Mouse (Mus musculus): ENCODE data around the gene Itpr2. TPM values are rescaled to one million over a fixed set of nuclear protein-coding genes. Genes with fewer than 3 reads are reported as not detected.

The Itpr2 gene
- polyA plus RNA-seq, 1 experiment, result 10.5 TPM

GRCm38 (mm10) chr6:146488749-146489148 is 13.3 kb downstream of the Itpr2 start:
- no peak overlapping the region for H3K4me3 ChIP-seq (ENCODE audit: low read depth, low read length)
- WGBS, result 21% methylated on average over 3 of the region's 3 CpGs

GRCm38 (mm10) chr6:146487079-146487478 is 14.9 kb downstream of the Itpr2 start:
- peaks cover 5% of the 10 kb centered on the region; the same call in 1 of the 2 replicates for H3K4me1 ChIP-seq (ENCODE audit: control insufficient read depth, insufficient read depth, insufficient read length, low read length)
- H3K36me3 ChIP-seq (ENCODE audit: control insufficient read depth, insufficient read depth, low read length), result no peaks in the 10 kb centered on the region
- no peak overlapping the region for H3K27ac ChIP-seq (ENCODE audit: insufficient read depth, low read depth, low read length)
- TF ChIP-seq POLR2A (IDR thresholded peaks at IDR 0.05; ENCODE audit: low read depth, low read length) (no peak), CTCF (IDR thresholded peaks at IDR 0.05; ENCODE audit: extremely low read depth, insufficient read length, insufficient replicate concordance, low read depth, low read length) (no peak)
- no peaks in the 10 kb centered on the region for H3K27me3 ChIP-seq (ENCODE audit: control insufficient read depth, insufficient read depth, low read length)
- 91% methylated on average over 9 of the region's 9 CpGs for WGBS
- no peak overlapping the region for H3K4me3 ChIP-seq (ENCODE audit: low read depth, low read length)

More at GRCm38 (mm10) chr6:146488749-146489148, 13.3 kb downstream of the Itpr2 start:
- H3K36me3 ChIP-seq (ENCODE audit: control insufficient read depth, insufficient read depth, low read length), result no peaks in the 10 kb centered on the region
- TF ChIP-seq CTCF (IDR thresholded peaks at IDR 0.05; ENCODE audit: extremely low read depth, insufficient read length, insufficient replicate concordance, low read depth, low read length) (no peak), POLR2A (IDR thresholded peaks at IDR 0.05; ENCODE audit: low read depth, low read length) (no peak)
- peaks cover 7% of the 10 kb centered on the region; the same call in 1 of the 2 replicates for H3K4me1 ChIP-seq (ENCODE audit: control insufficient read depth, insufficient read depth, insufficient read length, low read length)
- H3K27ac ChIP-seq (ENCODE audit: insufficient read depth, low read depth, low read length), result no peak overlapping the region
- no peaks in the 10 kb centered on the region for H3K27me3 ChIP-seq (ENCODE audit: control insufficient read depth, insufficient read depth, low read length)

GRCm38 (mm10) chr6:146486073-146486472 is 15.9 kb downstream of the Itpr2 start:
- H3K36me3 ChIP-seq (ENCODE audit: control insufficient read depth, insufficient read depth, low read length), result no peaks in the 10 kb centered on the region
- no peak overlapping the region for H3K4me3 ChIP-seq (ENCODE audit: low read depth, low read length)
- H3K27ac ChIP-seq (ENCODE audit: insufficient read depth, low read depth, low read length), result no peak overlapping the region
- no peaks in the 10 kb centered on the region for H3K27me3 ChIP-seq (ENCODE audit: control insufficient read depth, insufficient read depth, low read length)
- H3K4me1 ChIP-seq (ENCODE audit: control insufficient read depth, insufficient read depth, insufficient read length, low read length), result peaks cover 7% of the 10 kb centered on the region; the same call in 1 of the 2 replicates
- TF ChIP-seq POLR2A (IDR thresholded peaks at IDR 0.05; ENCODE audit: low read depth, low read length), result no peak
- TF ChIP-seq CTCF (IDR thresholded peaks at IDR 0.05; ENCODE audit: extremely low read depth, insufficient read length, insufficient replicate concordance, low read depth, low read length), result no peak
- WGBS, result 58% methylated on average over 4 of the region's 4 CpGs

GRCm38 (mm10) chr6:146481441-146481840 is 20.6 kb downstream of the Itpr2 start:
- 46% methylated on average over 6 of the region's 6 CpGs for WGBS
- no peak overlapping the region for H3K27ac ChIP-seq (ENCODE audit: insufficient read depth, low read depth, low read length)
- no peak for TF ChIP-seq POLR2A (IDR thresholded peaks at IDR 0.05; ENCODE audit: low read depth, low read length)
- TF ChIP-seq CTCF (IDR thresholded peaks at IDR 0.05; ENCODE audit: extremely low read depth, insufficient read length, insufficient replicate concordance, low read depth, low read length), result no peak
- H3K4me1 ChIP-seq (ENCODE audit: control insufficient read depth, insufficient read depth, insufficient read length, low read length), result peaks cover 2% of the 10 kb centered on the region; the same call in 1 of the 2 replicates
- H3K27me3 ChIP-seq (ENCODE audit: control insufficient read depth, insufficient read depth, low read length), result no peaks in the 10 kb centered on the region
- H3K4me3 ChIP-seq (ENCODE audit: low read depth, low read length), result no peak overlapping the region
- H3K36me3 ChIP-seq (ENCODE audit: control insufficient read depth, insufficient read depth, low read length), result no peaks in the 10 kb centered on the region

GRCm38 (mm10) chr6:146480925-146481324 is 21.1 kb downstream of the Itpr2 start:
- WGBS, result 76% methylated on average over 3 of the region's 3 CpGs
- Histone ChIP-seq H3K4me3 (ENCODE audit: low read depth, low read length) (no peak overlapping the region), H3K27ac (ENCODE audit: insufficient read depth, low read depth, low read length) (no peak overlapping the region), H3K4me1 (ENCODE audit: control insufficient read depth, insufficient read depth, insufficient read length, low read length) (peaks cover 2% of the 10 kb centered on the region; the same call in 1 of the 2 replicates), H3K36me3 (ENCODE audit: control insufficient read depth, insufficient read depth, low read length) (no peaks in the 10 kb centered on the region), H3K27me3 (ENCODE audit: control insufficient read depth, insufficient read depth, low read length) (no peaks in the 10 kb centered on the region)
- TF ChIP-seq POLR2A (IDR thresholded peaks at IDR 0.05; ENCODE audit: low read depth, low read length) (no peak), CTCF (IDR thresholded peaks at IDR 0.05; ENCODE audit: extremely low read depth, insufficient read length, insufficient replicate concordance, low read depth, low read length) (no peak)

GRCm38 (mm10) chr6:146478888-146479683 is 22.9 kb downstream of the Itpr2 start:
- no peaks in the 10 kb centered on the region for H3K27me3 ChIP-seq (ENCODE audit: control insufficient read depth, insufficient read depth, low read length)
- no peak for TF ChIP-seq CTCF (IDR thresholded peaks at IDR 0.05; ENCODE audit: extremely low read depth, insufficient read length, insufficient replicate concordance, low read depth, low read length)
- TF ChIP-seq POLR2A (IDR thresholded peaks at IDR 0.05; ENCODE audit: low read depth, low read length), result no peak
- peaks cover 2% of the 10 kb centered on the region; the same call in 1 of the 2 replicates for H3K4me1 ChIP-seq (ENCODE audit: control insufficient read depth, insufficient read depth, insufficient read length, low read length)
- H3K4me3 ChIP-seq (ENCODE audit: low read depth, low read length), result no peak overlapping the region
- H3K27ac ChIP-seq (ENCODE audit: insufficient read depth, low read depth, low read length), result no peak overlapping the region
- 77% methylated on average over 5 of the region's 5 CpGs for whole genome bisulfite sequencing
- no peaks in the 10 kb centered on the region for H3K36me3 ChIP-seq (ENCODE audit: control insufficient read depth, insufficient read depth, low read length)

- H3K27ac ChIP-seq (ENCODE audit: insufficient read depth, low read depth, low read length), result no peak overlapping the region
- H3K36me3 ChIP-seq (ENCODE audit: control insufficient read depth, insufficient read depth, low read length), result no peaks in the 10 kb centered on the region
- H3K4me1 ChIP-seq (ENCODE audit: control insufficient read depth, insufficient read depth, insufficient read length, low read length), result peaks cover 2% of the 10 kb centered on the region; the same call in 1 of the 2 replicates
- WGBS, result 68% methylated on average over 1 of the region's 1 CpGs
- H3K4me3 ChIP-seq (ENCODE audit: low read depth, low read length), result no peak overlapping the region
- TF ChIP-seq POLR2A (IDR thresholded peaks at IDR 0.05; ENCODE audit: low read depth, low read length), result no peak
- no peak for TF ChIP-seq CTCF (IDR thresholded peaks at IDR 0.05; ENCODE audit: extremely low read depth, insufficient read length, insufficient replicate concordance, low read depth, low read length)
- H3K27me3 ChIP-seq (ENCODE audit: control insufficient read depth, insufficient read depth, low read length), result no peaks in the 10 kb centered on the region
Measured at GRCm38 (mm10) chr6:146476865-146477264, 25.2 kb downstream of the Itpr2 start.
